Mouse (Mus musculus) layer of hippocampus, adult 6 months (tissue): ENCODE data around the gene Gxylt2. TPM values are rescaled to one million over a fixed set of nuclear protein-coding genes. Genes with fewer than 3 reads are reported as not detected.

Experiments used
- long read RNA-seq, 2 experiments: library from polyadenylated mRNA; unstranded; transcript quantifications; one replicate each; pipeline ENCODE4 v2.0.0; 2019 to 2020
- polyA plus RNA-seq: library from polyadenylated mRNA; unstranded; fragments of <200 nt; fragmentation: Nextera tagmentation; gene quantifications from 2 replicates; pipeline ENCODE4 v1.2.3, GENCODE M21; 2021

Gxylt2 gene
- 0.11 and 0.16 TPM in 2 replicates for polyA plus RNA-seq
- long read RNA-seq, experiment 1, partial matches to known transcripts = 0 of 1 reads
- long read RNA-seq, experiment 1, other reads (novel, unspliced or antisense) = 1 of 1 reads
- long read RNA-seq, experiment 2, full-length matches to known transcripts = 1 of 1 reads
- long read RNA-seq, experiment 2, partial matches to known transcripts = 0 of 1 reads
- long read RNA-seq, experiment 2, other reads (novel, unspliced or antisense) = 0 of 1 reads

GRCm38 (mm10) chr6:100704574-100705365, at the start of gene Gxylt2:
Gene Gxylt2 (plus strand): TSS chr6:100704734.

GRCm38 (mm10) chr6:100670880-100671344, 33.6 kb upstream of the Gxylt2 start, which contains the start of gene Shq1:
Gene Shq1 (minus strand): TSS chr6:100671157.

GRCm38 (mm10) chr6:100833355-100833754, 128.8 kb downstream of the Gxylt2 start, which contains the start of gene Ppp4r2:
Gene Ppp4r2 (plus strand): TSS chr6:100833622.

Other genes with a start within 250 kb of the Gxylt2 start
- gene Shq1, start 33.6 kb upstream of the Gxylt2 start, polyA plus RNA-seq = 4.4 and 4.5 TPM in 2 replicates
- 5.9 and 6.6 TPM in 2 replicates for gene Ppp4r2, start 128.9 kb downstream of the Gxylt2 start, polyA plus RNA-seq